Mouse (Mus musculus): ENCODE results near the gene Hist1h4c. TPM values are rescaled to one million over a fixed set of nuclear protein-coding genes. Genes with fewer than 3 reads are reported as not detected.
A peak's percentile ranks its signal among the peaks of the same experiment; 100 is the strongest.
"Not testable (repeated sequence)": the region's sequence is repeated elsewhere in the genome, so short reads cannot be mapped to it uniquely, and the experiment has no call there.

Hist1h4c gene
- total RNA-seq, 2 experiments from 2014 or later, result 94.6 to 106 TPM

DNA sequence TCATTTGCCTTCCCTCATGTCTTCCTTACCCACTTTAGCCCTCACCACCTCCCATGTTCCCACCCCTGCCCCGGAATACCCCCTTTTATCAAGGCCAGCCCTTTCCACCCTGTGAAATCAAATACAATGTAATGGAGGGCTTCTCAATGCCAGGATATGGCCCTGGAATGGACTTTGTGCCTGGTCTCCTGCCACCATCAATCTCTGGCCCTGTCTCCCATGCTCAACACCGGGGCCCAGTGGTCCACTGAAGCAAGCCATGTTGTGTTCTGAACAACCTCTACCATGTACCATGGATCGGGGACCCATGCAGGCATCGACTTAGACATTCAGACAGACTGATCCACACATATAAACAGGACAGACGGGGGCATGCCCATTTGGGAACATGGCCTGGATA, 31.5 kb upstream of the Hist1h4c start:
- no peak for DNase-seq (ENCODE audit: low spot score in 2 of 2)

DNA sequence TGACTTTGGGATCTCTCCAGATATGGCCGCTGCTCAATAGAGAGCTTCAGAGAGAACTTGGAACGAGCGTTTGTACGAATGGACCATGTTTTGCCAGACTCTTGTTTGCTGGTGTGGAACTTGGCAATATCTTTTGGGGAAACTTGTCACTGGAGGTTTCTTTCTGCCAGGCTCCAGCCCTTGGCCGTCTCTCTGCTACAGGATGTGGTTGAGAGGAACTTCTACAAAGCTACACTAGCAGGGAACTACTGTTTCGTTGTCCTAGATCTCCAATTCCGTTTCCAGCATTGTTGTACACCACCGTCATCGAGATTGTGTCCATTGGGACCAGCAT, 30.9 kb upstream of the Hist1h4c start:
- no peak for DNase-seq (ENCODE audit: low spot score in 2 of 2)

DNA sequence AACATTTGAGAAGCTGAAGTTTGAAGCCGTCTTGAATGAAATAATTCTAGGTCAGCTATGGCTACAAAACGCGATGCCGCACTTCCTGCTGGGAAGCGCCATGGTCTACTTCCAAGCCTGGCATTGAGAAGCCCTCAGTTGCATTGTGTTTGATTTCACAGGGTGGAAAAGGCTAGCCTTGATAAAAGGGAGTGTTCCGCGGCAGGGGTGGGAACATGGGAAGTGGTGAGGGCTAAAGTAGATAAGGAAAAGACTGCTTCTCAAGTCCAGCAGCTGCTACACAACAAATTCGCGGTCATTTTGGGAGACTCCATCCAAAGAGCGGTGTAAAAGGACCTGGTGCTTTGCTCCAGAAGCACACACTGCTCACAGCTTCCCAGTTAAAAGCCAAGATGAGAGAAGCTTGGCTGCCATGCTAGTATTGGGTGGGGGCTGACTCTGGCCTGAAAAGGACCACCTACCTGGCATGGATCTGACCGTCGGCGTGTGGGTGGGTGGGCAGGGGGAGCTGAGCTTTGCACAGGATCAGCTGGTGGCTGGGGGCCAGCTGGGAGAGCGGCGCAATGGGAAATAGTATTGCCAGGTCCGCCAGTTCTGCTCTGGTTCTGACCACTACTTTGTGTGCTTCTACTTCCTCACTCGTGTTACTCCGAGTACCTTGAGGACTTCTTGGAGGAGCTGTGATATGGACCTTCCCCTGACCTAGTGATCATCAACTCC, 30.4 kb upstream of the Hist1h4c start:
- DNase-seq (ENCODE audit: low spot score in 2 of 2), result no peak

- no peak for DNase-seq (ENCODE audit: low spot score in 2 of 2)
These were observed 27.0 kb upstream of the Hist1h4c start for GRCm38 (mm10) chr13:23725213-23725612.

DNA sequence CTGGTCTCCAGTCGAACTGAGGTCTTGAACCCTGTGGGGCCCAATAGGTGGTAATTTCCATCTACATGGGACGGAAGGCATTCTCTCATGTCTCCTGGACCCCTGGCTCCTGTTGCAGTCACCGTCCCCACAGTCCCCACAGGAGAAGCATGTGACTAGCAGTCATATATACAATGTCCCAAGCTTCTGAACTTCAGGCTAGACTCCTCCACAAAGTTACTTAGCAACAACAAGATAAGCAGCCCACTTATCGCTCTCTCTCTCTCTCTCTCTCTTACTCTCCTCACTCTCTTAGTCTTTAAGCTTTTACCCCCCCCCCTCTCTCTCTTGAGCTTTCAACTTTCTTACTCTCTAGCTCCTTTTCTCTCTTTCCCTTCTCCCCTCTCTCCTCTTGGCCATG, 26.0 kb upstream of the Hist1h4c start:
- no peak for DNase-seq (ENCODE audit: low spot score in 2 of 2)

GRCm38 (mm10) chr13:23717593-23718245, 19.5 kb upstream of the Hist1h4c start:
- not testable (repeated sequence) for DNase-seq (ENCODE audit: low spot score in 2 of 2)

- no peak for DNase-seq (ENCODE audit: low spot score in 2 of 2)
These were observed 18.9 kb upstream of the Hist1h4c start for GRCm38 (mm10) chr13:23717176-23717575.

- no peak for DNase-seq (ENCODE audit: low spot score in 2 of 2)
These were observed 18.2 kb upstream of the Hist1h4c start for GRCm38 (mm10) chr13:23716261-23717042.

DNA sequence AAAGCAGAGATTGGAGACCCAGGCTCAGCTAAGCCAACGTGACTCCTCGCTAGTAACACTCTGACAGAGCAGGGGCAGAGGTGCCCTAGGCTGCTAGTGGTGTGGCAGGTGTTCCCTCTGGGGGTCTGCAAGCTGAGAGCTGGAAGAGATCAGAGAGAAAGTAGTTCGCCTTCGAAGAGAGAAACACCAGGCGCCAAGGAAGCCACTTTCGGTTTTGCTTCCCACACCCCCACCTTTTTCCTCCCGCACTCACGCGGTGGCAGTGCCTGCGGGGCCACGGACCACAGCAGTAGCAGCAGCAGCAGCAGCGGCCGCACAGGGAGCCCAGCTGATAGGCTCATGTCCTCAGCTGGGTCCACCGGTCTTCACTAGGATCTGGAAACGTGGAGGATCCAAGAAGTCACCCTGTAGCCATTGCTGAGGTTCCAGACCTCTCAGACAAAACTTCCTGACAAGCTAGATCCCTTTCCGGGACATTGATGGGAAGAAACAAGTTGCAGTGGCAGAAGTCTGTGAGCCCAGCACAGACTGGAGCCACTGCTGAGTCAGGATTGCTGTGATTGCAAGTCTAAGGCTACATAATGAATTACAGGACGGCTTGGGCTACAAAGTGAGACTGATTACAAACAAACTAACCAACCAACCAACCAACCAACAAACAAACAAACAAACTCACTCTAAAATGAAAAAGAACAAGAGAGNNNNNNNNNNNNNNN, 12.3 kb upstream of the Hist1h4c start, which contains the start of gene Hfe:
Hfe (minus strand) TSS at position 481 of the 716 bp plus-strand sequence.
- no peak for DNase-seq (ENCODE audit: low spot score in 2 of 2)

- DNase-seq (ENCODE audit: low spot score in 2 of 2), result no peak
These were observed 11.6 kb upstream of the Hist1h4c start for GRCm38 (mm10) chr13:23709714-23710373.

DNA sequence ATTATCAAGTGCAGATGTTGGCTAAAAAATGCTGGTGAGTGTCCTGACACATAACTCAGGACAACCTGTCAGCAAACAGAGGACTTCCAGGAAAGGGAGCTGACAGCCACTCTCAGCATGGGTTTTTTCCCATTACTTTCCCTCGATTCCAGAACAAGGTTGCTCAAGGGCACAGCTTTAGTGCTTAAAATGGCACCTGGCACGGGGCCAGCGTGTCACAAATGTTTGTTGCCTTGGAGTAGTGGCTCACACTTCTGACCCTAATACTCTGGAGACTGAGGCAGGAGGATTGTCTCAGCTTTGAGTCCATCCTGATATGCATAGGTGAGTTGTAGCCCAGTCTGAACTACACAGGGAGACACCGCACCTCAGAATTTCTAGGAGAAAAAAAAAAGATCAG, 10.4 kb upstream of the Hist1h4c start:
- no peak for DNase-seq (ENCODE audit: low spot score in 2 of 2)

GRCm38 (mm10) chr13:23708041-23708440, 9.8 kb upstream of the Hist1h4c start:
- DNase-seq (ENCODE audit: low spot score in 2 of 2), result no peak

DNA sequence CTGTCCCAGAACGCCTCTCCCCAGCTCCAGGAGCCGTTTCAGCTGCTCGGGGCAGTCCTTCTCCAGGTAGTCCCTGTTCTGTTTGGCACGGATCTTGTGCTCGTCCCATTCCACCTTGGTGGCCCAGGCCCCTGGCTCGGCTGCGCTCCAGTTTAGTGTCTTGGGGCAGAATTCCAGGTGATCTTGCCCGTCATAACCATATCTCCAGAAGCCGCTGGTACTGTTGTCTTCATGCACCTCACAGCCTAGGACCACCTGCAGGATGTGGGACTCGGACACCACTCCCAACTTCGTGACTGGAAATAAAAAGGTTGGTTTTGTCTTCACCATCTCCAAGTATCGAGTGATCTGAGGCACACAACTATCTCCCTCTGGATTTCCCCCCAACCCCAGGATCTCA, 8.5 kb upstream of the Hist1h4c start:
- DNase-seq (ENCODE audit: low spot score in 2 of 2), result no peak

DNA sequence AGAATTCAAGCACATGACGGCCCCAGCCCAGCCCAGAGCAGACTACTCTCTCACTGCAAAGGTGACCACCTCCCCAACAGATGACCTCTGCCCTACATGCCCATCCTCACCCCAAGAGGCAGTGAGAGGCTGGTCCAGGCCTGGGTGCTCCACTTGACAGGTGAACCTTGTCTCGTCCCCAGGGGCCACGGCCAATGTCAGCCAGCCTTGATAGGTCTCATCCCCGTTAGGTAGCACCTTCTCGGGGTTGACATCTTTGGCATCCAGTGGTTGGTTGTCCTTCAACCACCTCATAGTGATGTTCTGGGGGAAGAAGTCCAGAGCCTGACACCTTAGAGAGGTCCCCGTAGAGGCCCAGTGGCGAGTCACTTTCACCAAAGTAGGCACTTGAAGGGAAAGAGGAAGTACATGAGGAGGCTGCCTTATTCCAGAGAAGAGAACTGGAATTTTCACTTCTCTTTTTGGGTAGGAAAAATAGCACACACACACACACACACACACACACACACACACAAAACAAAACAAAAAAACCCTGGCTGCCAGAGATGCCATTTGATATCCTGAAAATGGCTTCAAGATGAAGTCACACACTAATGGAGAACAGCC, 7.6 kb upstream of the Hist1h4c start:
- DNase-seq (ENCODE audit: low spot score in 2 of 2), result no peak

DNA sequence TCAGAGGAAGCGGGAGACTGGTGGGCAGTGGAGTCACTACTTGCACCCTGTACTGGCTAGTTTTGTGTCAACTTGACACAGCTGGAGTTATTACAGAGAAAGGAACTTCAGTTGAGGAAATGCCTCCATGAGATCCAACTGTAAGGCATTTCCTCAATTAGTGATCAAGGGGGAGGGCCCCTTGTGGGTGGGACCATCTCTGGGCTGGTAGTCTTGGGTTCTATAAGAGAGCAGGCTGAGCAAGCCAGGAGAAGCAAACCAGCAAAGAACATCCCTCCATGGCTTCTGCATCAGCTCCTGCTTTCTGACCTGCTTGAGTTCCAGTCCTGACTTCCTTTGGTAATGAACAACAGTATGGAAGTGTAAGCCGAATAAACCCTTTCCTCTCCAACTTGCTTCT, 4.5 kb upstream of the Hist1h4c start:
- not testable (repeated sequence) for DNase-seq (ENCODE audit: low spot score in 2 of 2)

DNA sequence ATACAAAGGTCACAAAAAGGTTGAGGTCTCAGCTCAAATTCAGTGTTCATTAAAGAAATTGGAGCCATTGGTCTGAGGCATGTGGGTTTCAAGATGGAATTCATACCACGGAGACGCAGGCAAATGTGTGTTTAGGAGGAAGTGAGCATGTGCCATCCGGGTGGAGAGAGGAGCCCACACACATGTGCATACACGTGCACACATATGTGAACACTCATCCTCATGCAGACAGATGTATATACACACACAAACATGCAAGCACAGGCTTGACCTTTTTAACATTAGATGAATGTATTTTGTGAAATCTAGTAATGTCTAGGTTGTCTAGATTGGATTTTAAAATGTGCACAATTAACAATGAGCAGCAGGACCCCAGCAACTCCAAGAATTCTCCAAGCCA, 4.0 kb upstream of the Hist1h4c start:
- no peak for DNase-seq (ENCODE audit: low spot score in 2 of 2)

DNA sequence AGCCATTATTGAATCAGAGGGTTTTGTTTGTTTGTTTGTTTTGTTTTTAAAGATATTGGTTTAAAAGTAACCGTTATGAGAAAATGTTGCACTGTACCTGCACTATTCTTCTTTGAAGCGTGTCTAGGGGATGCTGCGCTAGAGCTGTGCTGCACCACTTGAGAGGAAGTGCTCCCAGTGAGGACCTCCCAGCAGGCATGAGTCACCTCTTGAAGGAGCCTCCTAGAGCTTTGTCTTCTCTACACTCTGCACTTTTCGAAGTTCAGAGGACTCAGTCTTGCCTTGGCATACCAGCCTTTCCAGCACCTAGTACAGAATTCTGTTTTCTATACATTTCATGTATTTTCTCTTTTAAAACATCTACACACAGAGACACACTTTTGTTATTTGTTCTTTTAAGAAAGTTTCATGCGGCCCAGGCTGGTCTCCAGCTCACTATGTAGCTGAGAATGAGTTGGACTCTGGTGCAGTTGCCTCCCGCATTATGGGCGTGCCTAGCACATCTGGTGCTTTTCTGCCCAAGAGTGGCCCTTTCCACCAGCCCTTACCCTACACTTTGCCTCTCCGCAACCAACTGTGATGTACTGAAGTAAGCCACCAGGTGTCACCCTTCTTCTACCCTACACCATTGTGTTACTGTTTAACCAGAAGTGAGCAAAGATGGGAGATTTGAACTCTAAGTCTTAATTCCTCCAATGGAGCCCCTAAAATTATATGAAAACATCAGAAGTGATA, 2.7 kb upstream of the Hist1h4c start:
- peak; percentile 69 to 88 for DNase-seq (ENCODE audit: low spot score in 2 of 2)

DNA sequence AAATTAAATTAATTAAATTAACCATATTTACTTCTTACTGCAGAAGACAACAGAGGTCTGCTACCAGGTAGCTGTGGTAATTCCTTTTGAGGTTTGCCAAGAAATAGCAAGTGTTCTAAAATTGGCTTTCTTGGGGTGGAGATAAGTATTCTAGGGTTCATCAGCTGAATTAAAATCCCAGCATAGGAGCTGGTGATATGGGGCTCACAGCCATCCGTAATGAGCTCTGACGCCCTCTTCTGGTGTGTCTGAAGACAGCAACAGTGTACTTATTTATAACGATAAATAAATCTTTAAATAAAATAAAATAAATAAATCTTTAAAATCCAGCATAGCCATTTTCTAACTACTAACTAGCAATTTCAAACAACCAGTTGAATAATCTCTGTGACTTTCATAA, 1.5 kb upstream of the Hist1h4c start:
- no peak for DNase-seq (ENCODE audit: low spot score in 2 of 2)

DNA sequence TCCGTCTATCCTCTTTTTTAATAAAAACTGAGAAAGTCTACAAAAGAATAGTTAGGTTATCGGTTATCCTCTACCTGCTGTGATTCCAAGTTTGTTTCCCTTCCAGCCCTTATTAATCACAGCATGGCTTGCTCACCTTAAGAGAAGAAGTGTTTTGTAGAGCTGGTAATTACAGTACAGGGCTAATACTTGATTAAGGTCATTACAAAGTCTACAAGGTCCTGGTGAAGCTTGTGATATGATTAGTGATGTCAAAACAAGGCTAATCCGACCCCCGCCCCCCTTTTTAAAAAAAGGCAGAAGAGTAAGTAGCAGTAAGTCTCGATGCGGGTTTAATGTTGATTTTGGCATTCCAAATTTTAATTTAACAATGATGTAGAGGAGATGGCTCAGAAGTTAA, 742 bp upstream of the Hist1h4c start:
- DNase-seq (ENCODE audit: low spot score in 2 of 2), result no peak
